Mouse (Mus musculus) cerebellum, adult 2 months (tissue): ENCODE results near the gene Racgap1.

Experiments
- CTCF ChIP-seq: fragments of 200-500 bp; IDR thresholded peaks from 2 replicates; pipeline ENCODE4 v1.5.1; 2011; ENCODE audit warnings: low read depth, mild to moderate bottlenecking, control low read depth, low read length, moderate library complexity, borderline replicate concordance; ENCODE audit not compliant: insufficient read depth
- POLR2A ChIP-seq: fragments of 200-500 bp; IDR thresholded peaks from 2 replicates; pipeline ENCODE4 v1.6.1; 2011; ENCODE audit warnings: low read length, control low read depth, borderline replicate concordance; ENCODE audit not compliant: insufficient read depth

DNA sequence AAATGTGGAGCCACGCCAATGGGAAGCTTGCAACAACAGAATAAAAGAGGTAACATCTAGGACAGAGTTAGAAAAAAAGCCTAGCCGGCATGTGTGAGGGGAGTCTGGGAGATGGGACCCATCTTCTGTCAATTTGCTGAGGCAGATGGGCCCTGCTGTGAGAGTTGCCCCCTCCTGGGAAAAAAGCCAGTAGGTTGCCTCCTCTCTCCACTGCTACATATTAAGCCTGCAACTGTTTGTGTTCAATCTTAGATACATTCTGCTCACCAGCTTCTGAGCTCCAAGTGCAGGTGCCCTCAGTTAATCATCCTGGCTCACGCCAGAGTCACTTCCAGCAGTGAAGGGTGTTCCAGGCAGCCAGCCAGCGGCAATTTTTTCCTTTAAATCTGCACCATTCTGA, 31.6 kb downstream of the Racgap1 start:
- TF ChIP-seq POLR2A (no peak), CTCF (no peak)
